8 mouse cellular contexts compared by ENCODE assay signal in genomic region chr10:75059396-75059795, GRCm38 (mm10). TPM values are rescaled to one million over a fixed set of nuclear protein-coding genes. Genes with fewer than 3 reads are reported as not detected.
DNase-seq lines count a peak whose midpoint lies in the region; ATAC-seq and TF ChIP-seq lines count a peak whose summit lies in the region.

No protein-coding gene starts in this region.

- peak overlapping the region; percentile 94 for H3K4me2 ChIP-seq in embryonic facial prominence, embryonic 13.5 days
- peak overlapping the region; percentile 90 for H3K4me2 ChIP-seq in heart, embryonic 12.5 days
- peak overlapping the region; percentile 86 for H3K4me2 ChIP-seq in kidney, embryonic 15.5 days
- H3K4me2 ChIP-seq in stomach, embryonic 15.5 days: peak overlapping the region; percentile 87

- H3K36me3 ChIP-seq in embryonic facial prominence, embryonic 13.5 days: no peaks in the 10 kb centered on the region
- 0 out of 2 replicates have a peak, but pooled peaks cover 2% of the 10 kb centered on the region for H3K36me3 ChIP-seq in heart, embryonic 12.5 days
- no peaks in the 10 kb centered on the region for H3K36me3 ChIP-seq in kidney, embryonic 15.5 days
- H3K36me3 ChIP-seq in liver, adult 2 months (ENCODE audit: control insufficient read depth, insufficient read depth, low read length): no peaks in the 10 kb centered on the region
- H3K36me3 ChIP-seq in stomach, embryonic 15.5 days: no peaks in the 10 kb centered on the region

- peak; percentile 84 for DNase-seq in 416B (ENCODE audit: low read depth)
- peak; percentile 69 for DNase-seq in adrenal gland, postnatal 25 days
- peak; percentile 75 for DNase-seq in liver, adult 2 months (ENCODE audit: extremely low read depth, low read depth, low spot score)

- TF ChIP-seq CTCF in liver, adult 2 months (IDR thresholded peaks at IDR 0.05; ENCODE audit: low read depth, low read length): peak; percentile 87

- peaks cover 17% of the 10 kb centered on the region; the same call in 1 of the 2 replicates for H3K79me2 ChIP-seq in liver, adult 2 months (ENCODE audit: control insufficient read depth, insufficient read depth, low read length)

- WGBS in embryonic facial prominence, embryonic 13.5 days: under 1% methylated on average over 11 of the region's 11 CpGs
- 1% methylated on average over 11 of the region's 11 CpGs for WGBS in heart, embryonic 12.5 days
- under 1% methylated on average over 11 of the region's 11 CpGs for whole genome bisulfite sequencing in kidney, embryonic 15.5 days
- WGBS in liver, adult 2 months: under 1% methylated on average over 11 of the region's 11 CpGs
- 2% methylated on average over 11 of the region's 11 CpGs for WGBS in stomach, embryonic 15.5 days

- peaks cover 51% of the 10 kb centered on the region for H3K4me1 ChIP-seq in embryonic facial prominence, embryonic 13.5 days
- peaks cover 54% of the 10 kb centered on the region for H3K4me1 ChIP-seq in heart, embryonic 12.5 days (replicated peaks)
- peaks cover 52% of the 10 kb centered on the region for H3K4me1 ChIP-seq in kidney, embryonic 15.5 days
- peaks cover 39% of the 10 kb centered on the region for H3K4me1 ChIP-seq in liver, adult 2 months (ENCODE audit: control insufficient read depth, insufficient read depth, low read length)
- peaks cover 39% of the 10 kb centered on the region for H3K4me1 ChIP-seq in stomach, embryonic 15.5 days

- no peak overlapping the region for H3K9ac ChIP-seq in embryonic facial prominence, embryonic 13.5 days
- H3K9ac ChIP-seq in heart, embryonic 12.5 days: no peak overlapping the region
- no peak overlapping the region for H3K9ac ChIP-seq in kidney, embryonic 15.5 days
- H3K9ac ChIP-seq in liver, adult 2 months (ENCODE audit: low read depth, low read length): 0 out of 2 replicates have a peak overlapping the region, but pooled peaks have one; percentile 0
- no peak overlapping the region for H3K9ac ChIP-seq in stomach, embryonic 15.5 days

- H3K4me3 ChIP-seq in embryonic facial prominence, embryonic 13.5 days: peak overlapping the region; percentile 92; the same call in 1 of the 2 replicates
- peak overlapping the region; percentile 95 for H3K4me3 ChIP-seq in heart, embryonic 12.5 days
- peak overlapping the region; percentile 77 for H3K4me3 ChIP-seq in kidney, embryonic 15.5 days (replicated peaks)
- no peak overlapping the region for H3K4me3 ChIP-seq in liver, adult 2 months (ENCODE audit: insufficient read depth, low read depth, low read length)
- peak overlapping the region; percentile 72; the same call in 1 of the 2 replicates for H3K4me3 ChIP-seq in stomach, embryonic 15.5 days (replicated peaks)

- no peaks in the 10 kb centered on the region for H3K9me3 ChIP-seq in embryonic facial prominence, embryonic 13.5 days
- no peaks in the 10 kb centered on the region for H3K9me3 ChIP-seq in heart, embryonic 12.5 days (replicated peaks)
- no peaks in the 10 kb centered on the region for H3K9me3 ChIP-seq in kidney, embryonic 15.5 days (replicated peaks)
- H3K9me3 ChIP-seq in stomach, embryonic 15.5 days: no peaks in the 10 kb centered on the region

- no peak for TF ChIP-seq POLR2A in liver, adult 2 months (IDR thresholded peaks at IDR 0.05; ENCODE audit: extremely low read depth, insufficient read depth, low read length)

- no peak overlapping the region for H3K27ac ChIP-seq in embryonic facial prominence, embryonic 13.5 days
- no peak overlapping the region for H3K27ac ChIP-seq in heart, embryonic 12.5 days (ENCODE audit: poor library complexity, severe bottlenecking)
- no peak overlapping the region for H3K27ac ChIP-seq in kidney, embryonic 15.5 days
- H3K27ac ChIP-seq in liver, adult 2 months (replicated peaks; ENCODE audit: insufficient read depth, low read depth, low read length): peak overlapping the region; percentile 96
- H3K27ac ChIP-seq in stomach, embryonic 15.5 days: no peak overlapping the region

- no peak for ATAC-seq in embryonic facial prominence, embryonic 13.5 days (ENCODE audit: insufficient number of reproducible peaks, insufficient read depth, low FRiP score, low TSS enrichment, low read depth)
- peak; percentile 47; the same call in 1 of the 2 replicates for ATAC-seq in heart, embryonic 12.5 days (ENCODE audit: insufficient number of reproducible peaks, low FRiP score)
- ATAC-seq in kidney, embryonic 15.5 days (replicated peaks; ENCODE audit: low FRiP score): peak; percentile 20; the same call in 1 of the 2 replicates
- peak; percentile 41 for ATAC-seq in monocyte, adult 5-6 weeks (replicated peaks; ENCODE audit: insufficient number of reproducible peaks, low FRiP score, low TSS enrichment, poor library complexity, severe bottlenecking)
- ATAC-seq in stomach, embryonic 15.5 days (ENCODE audit: insufficient read depth, low FRiP score, low read depth): no peak

- no peaks in the 10 kb centered on the region for H3K27me3 ChIP-seq in embryonic facial prominence, embryonic 13.5 days
- H3K27me3 ChIP-seq in heart, embryonic 12.5 days (replicated peaks): peaks cover 14% of the 10 kb centered on the region
- no peaks in the 10 kb centered on the region for H3K27me3 ChIP-seq in kidney, embryonic 15.5 days
- H3K27me3 ChIP-seq in liver, adult 2 months (ENCODE audit: control insufficient read depth, insufficient read depth, low read length): no peaks in the 10 kb centered on the region
- H3K27me3 ChIP-seq in stomach, embryonic 15.5 days (replicated peaks): no peaks in the 10 kb centered on the region

RNA-seq across cellular contexts. Expression of gene Bcr, which starts 1.0 kb away (rescaled TPM):
- total RNA-seq in adrenal gland, postnatal 25 days (2021): 31.3 and 41.0 TPM in 2 replicates
- 9.5 and 10.6 TPM in 2 replicates for polyA plus RNA-seq in embryonic facial prominence, embryonic 13.5 days (2015; fragmentation: Nextera tagmentation; extraction: Ambion mirVana)
- 21.9 and 23.7 TPM in 2 replicates for polyA plus RNA-seq in heart, embryonic 12.5 days (2016; fragmentation: Nextera tagmentation; extraction: Ambion mirVana)
- 6.0 and 6.6 TPM in 2 replicates for polyA plus RNA-seq in kidney, embryonic 15.5 days (2015; fragmentation: Nextera tagmentation; extraction: Ambion mirVana)
- total RNA-seq in liver, adult 2 months (2014; rRNA removed): 7.5 and 12.0 TPM in 2 replicates
- polyA plus RNA-seq in liver, adult 2 months (2012; rRNA removed): 14.4 and 14.7 TPM in 2 replicates
- 7.1 to 13.3 TPM (median 13.1 TPM) in 3 replicates for total RNA-seq in monocyte, adult 5-6 weeks (2017)
- polyA plus RNA-seq in stomach, embryonic 15.5 days (2015; fragmentation: Nextera tagmentation; extraction: Ambion mirVana): 7.5 and 8.9 TPM in 2 replicates

RNA-seq across cellular contexts. Expression of gene Rab36, which starts 22.5 kb away (rescaled TPM):
- total RNA-seq in adrenal gland, postnatal 25 days (2021): 14.8 and 21.8 TPM in 2 replicates
- polyA plus RNA-seq in embryonic facial prominence, embryonic 13.5 days (2015; fragmentation: Nextera tagmentation; extraction: Ambion mirVana): 11.7 and 12.4 TPM in 2 replicates
- polyA plus RNA-seq in heart, embryonic 12.5 days (2016; fragmentation: Nextera tagmentation; extraction: Ambion mirVana): 4.3 and 4.8 TPM in 2 replicates
- polyA plus RNA-seq in kidney, embryonic 15.5 days (2015; fragmentation: Nextera tagmentation; extraction: Ambion mirVana): 9.3 and 12.8 TPM in 2 replicates
- 0.18 and 0.34 TPM in 2 replicates for total RNA-seq in liver, adult 2 months (2014; rRNA removed)
- 0.34 and 0.70 TPM in 2 replicates for polyA plus RNA-seq in liver, adult 2 months (2012; rRNA removed)
- 0.39 to 6.9 TPM (median 1.2 TPM) in 3 replicates for total RNA-seq in monocyte, adult 5-6 weeks (2017)
- polyA plus RNA-seq in stomach, embryonic 15.5 days (2015; fragmentation: Nextera tagmentation; extraction: Ambion mirVana): 6.9 and 7.6 TPM in 2 replicates

RNA-seq across cellular contexts. Expression of gene Rsph14, which starts 27.0 kb away (rescaled TPM):
- total RNA-seq in adrenal gland, postnatal 25 days (2021): 0.52 TPM in 1 of 2 replicates, not detected in the other
- polyA plus RNA-seq in embryonic facial prominence, embryonic 13.5 days (2015; fragmentation: Nextera tagmentation; extraction: Ambion mirVana): 0.23 TPM in 1 of 2 replicates, not detected in the other
- polyA plus RNA-seq in heart, embryonic 12.5 days (2016; fragmentation: Nextera tagmentation; extraction: Ambion mirVana): not detected in 2 replicates
- not detected in 2 replicates for polyA plus RNA-seq in kidney, embryonic 15.5 days (2015; fragmentation: Nextera tagmentation; extraction: Ambion mirVana)
- not detected in 2 replicates for total RNA-seq in liver, adult 2 months (2014; rRNA removed)
- polyA plus RNA-seq in liver, adult 2 months (2012; rRNA removed): not detected in 2 replicates
- not detected in 3 replicates for total RNA-seq in monocyte, adult 5-6 weeks (2017)
- polyA plus RNA-seq in stomach, embryonic 15.5 days (2015; fragmentation: Nextera tagmentation; extraction: Ambion mirVana): not detected in 2 replicates

Comparison
In these comparisons a context has a peak if more than half of its experiments do, and no peak if none do; other contexts are left out.
1. ATAC-seq: peak in heart, embryonic 12.5 days (single experiment), kidney, embryonic 15.5 days (single experiment) and monocyte, adult 5-6 weeks (single experiment); none in embryonic facial prominence, embryonic 13.5 days (single experiment) and stomach, embryonic 15.5 days (single experiment).
2. Peak in every context shown above with its lines, with median percentiles within 50 percentile points of each other: DNase-seq and H3K4me2 ChIP-seq.